Mouse (Mus musculus): ENCODE results near the gene Gm21679.
"Not testable (repeated sequence)": the region's sequence is repeated elsewhere in the genome, so short reads cannot be mapped to it uniquely, and the experiment has no call there.

The Gm21679 gene

DNA sequence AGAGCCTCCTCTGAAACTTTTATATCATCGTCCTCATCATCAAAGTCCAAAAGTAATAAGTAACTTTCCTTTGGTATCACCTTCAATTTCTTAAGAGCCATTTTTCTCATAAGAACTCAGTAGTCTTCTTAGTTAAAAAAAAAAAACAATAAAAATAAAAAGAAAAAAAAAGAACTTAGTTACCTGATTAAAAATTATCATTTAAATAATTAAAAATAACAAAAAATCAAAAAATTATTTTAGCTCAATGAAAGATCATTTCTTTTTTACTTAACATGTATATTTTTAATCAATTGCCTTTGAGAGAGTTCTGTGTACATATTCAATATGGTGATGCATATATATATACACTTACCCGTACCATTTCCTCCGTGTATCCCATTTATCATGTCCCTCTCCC lies at the start of gene Gm21679:
Gm21679 (minus strand) TSS at position 101 of the 400 bp plus-strand sequence.
- DNase-seq (ENCODE audit: low spot score in 2 of 2), result not testable (repeated sequence)

Measured in urinary bladder, postnatal 4 days (tissue).